ENCODE assay signal across 7 mouse cellular contexts in the genomic region with DNA sequence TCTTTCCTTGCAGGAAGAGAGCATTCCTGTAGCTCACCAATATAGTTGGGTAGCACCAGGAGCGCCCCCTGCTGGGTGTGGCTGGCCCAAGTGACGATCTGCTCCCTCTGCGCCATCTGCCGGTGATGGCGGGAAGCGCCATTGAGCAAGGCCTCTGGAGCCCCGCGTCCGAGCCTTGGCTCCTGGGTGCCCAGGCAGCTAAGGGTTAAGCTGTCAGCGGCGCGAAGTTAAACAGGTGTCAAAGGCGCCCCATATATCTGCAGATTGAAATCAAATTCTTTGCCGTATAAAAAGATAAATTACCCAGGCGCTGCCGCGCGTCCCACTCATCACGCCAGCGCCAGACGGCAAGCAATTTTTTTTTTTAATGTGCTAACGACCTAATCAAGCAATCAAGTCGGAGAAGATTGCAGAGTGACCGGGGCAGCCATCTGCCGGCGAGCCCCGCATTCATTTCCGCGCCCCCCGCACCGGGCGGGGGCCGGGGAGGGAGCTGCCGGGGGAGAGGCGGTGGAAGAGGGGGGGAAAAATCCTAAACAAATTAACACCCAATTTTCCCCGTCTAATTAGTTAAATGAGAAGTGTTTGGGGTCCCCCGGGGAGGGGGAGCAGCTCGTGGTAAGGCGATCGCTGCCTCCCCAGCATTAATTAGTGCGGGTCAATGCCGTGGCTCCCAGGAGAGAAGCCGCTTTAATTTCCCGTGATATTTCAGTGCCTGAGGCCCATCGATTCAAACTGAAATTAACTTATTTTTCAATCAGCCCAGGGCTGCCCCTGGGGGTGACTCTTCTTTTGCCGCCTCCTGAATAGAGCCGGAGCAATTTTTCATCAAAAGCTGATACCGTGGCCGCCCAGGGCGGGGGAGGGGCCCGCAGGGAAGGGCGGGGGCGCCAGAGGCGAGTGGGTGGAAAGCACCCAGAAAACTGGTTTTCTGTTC. TPM values are rescaled to one million over a fixed set of nuclear protein-coding genes. Genes with fewer than 3 reads are reported as not detected.
DNase-seq lines count a peak whose midpoint lies in the region; ATAC-seq lines count a peak whose summit lies in the region.

No protein-coding gene starts in this region.

- no peaks in the 10 kb centered on the region for H3K36me3 ChIP-seq in intestine, embryonic 15.5 days
- no peaks in the 10 kb centered on the region for H3K36me3 ChIP-seq in midbrain, embryonic 10.5 days

- ATAC-seq in intestine, embryonic 15.5 days, result peak; percentile 72

- H3K27ac ChIP-seq in intestine, embryonic 15.5 days, result no peak overlapping the region
- peak overlapping the region; percentile 57 for H3K27ac ChIP-seq in midbrain, embryonic 10.5 days (replicated peaks)

- peak; percentile 97 to 98 for DNase-seq in adrenal gland, adult 18-20 months (ENCODE audit: low spot score in 2 of 2)
- DNase-seq in embryo, embryonic 11 days, result peak; percentile 94
- peak; percentile 89 for DNase-seq in gastrocnemius, postnatal 36 days
- peak; percentile 95 to 96 for DNase-seq in left cerebral cortex, postnatal 25 days (ENCODE audit: low spot score in 2 of 2)
- peak; percentile 93 for DNase-seq in midbrain, embryonic 10.5 days (ENCODE audit: low spot score)
- DNase-seq in right cerebral cortex, postnatal 4 days, result peak; percentile 100

- peak overlapping the region; percentile 50 for H3K4me3 ChIP-seq in intestine, embryonic 15.5 days (replicated peaks)
- peak overlapping the region; percentile 65 for H3K4me3 ChIP-seq in midbrain, embryonic 10.5 days

- H3K4me2 ChIP-seq in intestine, embryonic 15.5 days (replicated peaks), result peak overlapping the region; percentile 98

- H3K9ac ChIP-seq in intestine, embryonic 15.5 days, result peak overlapping the region; percentile 48

- H3K9me3 ChIP-seq in intestine, embryonic 15.5 days, result no peaks in the 10 kb centered on the region
- H3K9me3 ChIP-seq in midbrain, embryonic 10.5 days (replicated peaks), result no peaks in the 10 kb centered on the region

- no peaks in the 10 kb centered on the region for H3K4me1 ChIP-seq in intestine, embryonic 15.5 days (replicated peaks)
- peaks cover 16% of the 10 kb centered on the region for H3K4me1 ChIP-seq in midbrain, embryonic 10.5 days

- intact Hi-C loops in gastrocnemius, postnatal 36 days (cut with DNase I), result loop anchor here (2.0 to 5.0 kb wide), 2 partner anchors 48 to 119 kb away; no protein-coding TSS in a partner anchor
- intact Hi-C loops in left cerebral cortex, postnatal 25 days (cut with DNase I), result loop anchor here (2.0 kb wide), 1 partner anchor 119 kb away; no protein-coding TSS in a partner anchor

- WGBS in intestine, embryonic 15.5 days, result under 1% methylated on average over 54 of the region's 54 CpGs
- under 1% methylated on average over 54 of the region's 54 CpGs for WGBS in midbrain, embryonic 10.5 days

- no peaks in the 10 kb centered on the region for H3K27me3 ChIP-seq in intestine, embryonic 15.5 days (replicated peaks)
- H3K27me3 ChIP-seq in midbrain, embryonic 10.5 days (ENCODE audit: low read depth, poor library complexity, severe bottlenecking), result peaks cover 38% of the 10 kb centered on the region

RNA-seq across cellular contexts. Expression of gene Vsx2, which starts 20.5 kb away (rescaled TPM):
- total RNA-seq in adrenal gland, adult 18-20 months (2021), result not detected
- total RNA-seq in gastrocnemius, postnatal 36 days (2021), result not detected
- polyA plus RNA-seq in intestine, embryonic 15.5 days (2015; fragmentation: Nextera tagmentation; extraction: Ambion mirVana), result not detected in 2 replicates
- under 1 TPM; 0.14 to 0.18 TPM for total RNA-seq in left cerebral cortex, postnatal 25 days (2021)
- 1.0 and 1.9 TPM in 2 replicates for polyA plus RNA-seq in midbrain, embryonic 10.5 days (2016; fragmentation: Nextera tagmentation; extraction: Ambion mirVana)

RNA-seq across cellular contexts. Expression of gene Abcd4, which starts 27.1 kb away (rescaled TPM):
- 10 to 100 TPM; 11.8 to 12.1 TPM for total RNA-seq in adrenal gland, adult 18-20 months (2021)
- total RNA-seq in gastrocnemius, postnatal 36 days (2021), result 1 to 10 TPM; 3.4 to 4.0 TPM
- 16.5 and 20.8 TPM in 2 replicates for polyA plus RNA-seq in intestine, embryonic 15.5 days (2015; fragmentation: Nextera tagmentation; extraction: Ambion mirVana)
- 10 to 100 TPM; 11.0 to 11.1 TPM for total RNA-seq in left cerebral cortex, postnatal 25 days (2021)
- polyA plus RNA-seq in midbrain, embryonic 10.5 days (2016; fragmentation: Nextera tagmentation; extraction: Ambion mirVana), result 13.3 TPM in 2 replicates

RNA-seq across cellular contexts. Expression of gene Vrtn, which starts 50.7 kb away (rescaled TPM):
- total RNA-seq in adrenal gland, adult 18-20 months (2021), result not detected
- total RNA-seq in gastrocnemius, postnatal 36 days (2021), result not detected
- not detected in 2 replicates for polyA plus RNA-seq in intestine, embryonic 15.5 days (2015; fragmentation: Nextera tagmentation; extraction: Ambion mirVana)
- under 1 TPM in 1 of 2 experiments, not detected in 1; 0.11 TPM for total RNA-seq in left cerebral cortex, postnatal 25 days (2021)
- not detected in 2 replicates for polyA plus RNA-seq in midbrain, embryonic 10.5 days (2016; fragmentation: Nextera tagmentation; extraction: Ambion mirVana)
